ENCODE assay signal across 34 mouse cellular contexts in the genomic region with DNA sequence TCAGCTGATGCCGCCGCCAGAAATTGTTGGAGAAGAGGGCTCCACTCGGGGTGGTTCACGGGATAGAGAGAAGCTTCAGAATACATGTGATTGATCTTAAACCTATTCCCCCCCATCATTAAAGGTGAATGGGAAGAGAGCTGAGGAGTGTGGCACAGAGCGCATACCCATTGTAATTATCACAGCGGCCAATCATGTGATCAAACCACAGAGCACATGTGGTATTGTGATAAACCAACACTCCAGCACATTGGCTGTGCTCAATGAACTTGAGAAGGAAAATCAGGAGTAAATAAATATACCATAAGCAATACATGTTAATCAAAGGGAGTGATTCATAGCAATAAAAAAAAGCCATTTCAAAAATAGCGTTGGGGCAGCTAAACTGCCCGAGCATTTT.
"Had no signal": no experiment of that assay in that cellular context is flagged by ENCODE, and none has a peak within 500 bp of the region (broad histone marks: within the 10 kb centered on the region; RNA-seq: fewer than 3 reads in every experiment).

No protein-coding gene starts in this region.

- H3K27ac ChIP-seq: heart, embryonic 13.5 days; heart, embryonic 15.5 days; hindbrain, embryonic 10.5 days; hindbrain, embryonic 12.5 days; hindbrain, embryonic 13.5 days; hindbrain, embryonic 14.5 days; hindbrain, embryonic 15.5 days; hindbrain, postnatal 0 days; intestine, embryonic 15.5 days; kidney, embryonic 15.5 days; kidney, postnatal 0 days; layer of hippocampus, adult 2 months; left cerebral cortex, adult 2 months had no signal

- DNase-seq: heart, postnatal 10 days; heart, postnatal 14 days; heart, postnatal 36 days; heart, postnatal 4 days; kidney, adult 11 months; kidney, adult 18-20 months; kidney, adult 2 months; kidney, adult 8-10 months; kidney, adult 9 months; kidney, postnatal 10 days; kidney, postnatal 14 days; kidney, postnatal 25 days; kidney, postnatal 36 days; kidney, postnatal 4 days; layer of hippocampus, adult 9-11 months; layer of hippocampus, postnatal 36 days had no signal

- H3K4me1 ChIP-seq: heart, embryonic 12.5 days; heart, embryonic 15.5 days; hindbrain, embryonic 10.5 days; hindbrain, embryonic 12.5 days; hindbrain, embryonic 13.5 days; hindbrain, embryonic 15.5 days; kidney, embryonic 15.5 days had no signal

- H3K4me3 ChIP-seq: heart, embryonic 12.5 days; heart, embryonic 13.5 days; heart, embryonic 15.5 days; hindbrain, embryonic 10.5 days; hindbrain, embryonic 12.5 days; hindbrain, embryonic 13.5 days; hindbrain, embryonic 15.5 days; intestine, embryonic 15.5 days; kidney, embryonic 15.5 days; layer of hippocampus, adult 2 months; left cerebral cortex, adult 2 months had no signal

- H3K9me3 ChIP-seq: heart, embryonic 12.5 days; heart, embryonic 13.5 days; heart, embryonic 15.5 days; hindbrain, embryonic 10.5 days; hindbrain, embryonic 12.5 days; hindbrain, embryonic 13.5 days; hindbrain, embryonic 15.5 days; intestine, embryonic 15.5 days; kidney, embryonic 15.5 days had no signal

- H3K9ac ChIP-seq: heart, embryonic 12.5 days; heart, embryonic 13.5 days; heart, embryonic 15.5 days; hindbrain, embryonic 12.5 days; hindbrain, embryonic 13.5 days; hindbrain, embryonic 14.5 days; hindbrain, embryonic 15.5 days; intestine, embryonic 15.5 days; kidney, embryonic 15.5 days had no signal

- ATAC-seq: hindbrain, embryonic 16.5 days; hindbrain, postnatal 0 days; inflammation-experienced regulatory T-cells, adult 6 months; intestine, embryonic 15.5 days; intestine, embryonic 16.5 days; intestine, postnatal 0 days had no signal

- H3K27me3 ChIP-seq: heart, embryonic 12.5 days; heart, embryonic 13.5 days; heart, embryonic 15.5 days; hindbrain, embryonic 12.5 days; hindbrain, embryonic 13.5 days; hindbrain, embryonic 15.5 days; intestine, embryonic 15.5 days; kidney, embryonic 15.5 days had no signal

- H3K36me3 ChIP-seq: heart, embryonic 12.5 days; heart, embryonic 13.5 days; heart, embryonic 15.5 days; hindbrain, embryonic 10.5 days; hindbrain, embryonic 12.5 days; hindbrain, embryonic 13.5 days; hindbrain, embryonic 15.5 days; intestine, embryonic 15.5 days; kidney, embryonic 15.5 days had no signal
